Mouse (Mus musculus) cerebellum, adult 2 months (tissue): ENCODE measurements around the gene 4930453N24Rik.

Experiments
- CTCF ChIP-seq: fragments of 200-500 bp; IDR thresholded peaks from 2 replicates; pipeline ENCODE4 v1.5.1; 2011; ENCODE audit warnings: low read depth, mild to moderate bottlenecking, control low read depth, low read length, moderate library complexity, borderline replicate concordance; ENCODE audit not compliant: insufficient read depth
- POLR2A ChIP-seq: fragments of 200-500 bp; IDR thresholded peaks from 2 replicates; pipeline ENCODE4 v1.6.1; 2011; ENCODE audit warnings: low read length, control low read depth, borderline replicate concordance; ENCODE audit not compliant: insufficient read depth

GRCm38 (mm10) chr16:64753990-64754742, 16.8 kb downstream of the 4930453N24Rik start:
- TF ChIP-seq CTCF = no peak
- no peak for TF ChIP-seq POLR2A
